In the genomic region with DNA sequence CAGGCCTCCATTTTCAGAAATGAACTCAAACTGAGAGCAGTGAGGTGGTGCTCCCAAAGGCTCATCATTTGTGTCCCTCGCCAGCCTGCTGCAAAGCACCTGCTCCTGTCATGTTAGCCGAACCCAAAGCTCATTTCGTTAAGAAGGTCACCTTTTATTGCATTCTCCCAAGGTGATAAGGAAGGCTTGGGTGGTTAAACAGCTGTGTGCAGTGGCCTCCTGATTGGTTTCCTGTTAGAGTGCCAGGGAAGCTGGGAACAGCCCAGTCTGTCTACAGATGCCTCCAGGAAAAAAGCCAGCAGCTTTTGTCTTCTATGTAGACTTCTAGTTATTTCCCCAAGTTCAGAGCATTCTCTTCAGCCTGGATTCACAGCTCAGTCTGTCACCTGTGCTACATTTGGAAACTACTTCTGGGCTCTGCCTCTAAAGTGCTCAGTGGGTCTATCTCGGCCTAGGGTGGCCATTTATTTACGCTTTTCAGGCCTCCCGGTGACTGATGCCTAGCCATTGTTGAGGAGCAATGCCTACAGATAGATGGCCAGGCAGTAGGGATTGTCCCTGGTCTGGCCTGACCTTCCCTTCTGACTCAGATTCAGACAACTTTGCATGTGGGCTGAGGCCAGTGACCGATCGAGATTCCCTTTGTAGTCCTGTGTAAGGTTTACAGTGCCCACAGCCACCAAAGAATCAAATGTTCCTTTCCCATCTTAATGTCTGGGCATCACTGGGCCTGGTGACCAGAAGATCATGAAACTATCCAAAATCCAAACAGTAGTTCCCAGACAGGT, we compare ENCODE assay signal across 1 mouse cellular context.
TF ChIP-seq lines count a peak whose summit lies in the region.

No protein-coding gene starts in this region.

TF ChIP-seq in CH12.LX, 34 proteins besides CTCF, POLR2A, EP300 and RAD21:
- peak; percentile 44; the same call in 1 of the 2 replicates for TF ChIP-seq TCF12 (IDR thresholded peaks at IDR 0.05; ENCODE audit: low read depth, low read length)
- TF ChIP-seq ELF1 (IDR thresholded peaks at IDR 0.05; ENCODE audit: low read depth, low read length): no peak
- peak; percentile 43 for TF ChIP-seq BHLHE40 (IDR thresholded peaks at IDR 0.05; ENCODE audit: low read depth, low read length)
- TF ChIP-seq IRF4 (IDR thresholded peaks at IDR 0.05; ENCODE audit: low read depth, low read length): peak; percentile 95
- 0 out of 2 replicates have a peak, but pooled peaks have one; percentile 23 for TF ChIP-seq JUN (IDR thresholded peaks at IDR 0.05; ENCODE audit: insufficient read depth, low read depth, low read length)
